Mouse (Mus musculus) kidney, postnatal 0 days (tissue): ENCODE results near the gene Pax3. TPM values are rescaled to one million over a fixed set of nuclear protein-coding genes. Genes with fewer than 3 reads are reported as not detected.

Experiments
- ATAC-seq: fragments of 200-750 bp; cut with Nextera tagmentation; replicated peaks from 2 replicates; pipeline ENCODE4 v1.8.0; 2017; ENCODE audit warnings: low read depth, moderate number of reproducible peaks, moderate TSS enrichment, moderate library complexity; ENCODE audit not compliant: low FRiP score
- DNase-seq: peaks from one replicate; pipeline ENCODE4 v3.0.0-alpha.2; 2016; ENCODE audit warnings: low spot score
- H3K27ac ChIP-seq: fragments of 300-500 bp; sonication (generic); 2 replicates; pipeline ENCODE4 v1.5.1; 2014; ENCODE audit warnings: mild to moderate bottlenecking
- H3K27me3 ChIP-seq: fragments of 300-500 bp; sonication (generic); 2 replicates; pipeline ENCODE4 v1.6.1; 2014; ENCODE audit warnings: low read length, mixed read lengths; ENCODE audit not compliant: insufficient read depth
- H3K36me3 ChIP-seq: fragments of 300-500 bp; sonication (generic); 2 replicates; pipeline ENCODE4 v1.6.1; 2014; ENCODE audit warnings: low read length, mixed read lengths; ENCODE audit not compliant: insufficient read depth
- H3K4me1 ChIP-seq: fragments of 300-500 bp; sonication (generic); replicated peaks from 2 replicates; pipeline ENCODE4 v1.6.1; 2014; ENCODE audit warnings: antibody characterized with exemption, low read length, mixed read lengths; ENCODE audit not compliant: insufficient read depth
- H3K4me2 ChIP-seq: fragments of 300-500 bp; sonication (generic); 2 replicates; pipeline ENCODE4 v1.6.1; 2014; ENCODE audit warnings: mild to moderate bottlenecking, low read length, moderate library complexity, mixed read lengths
- H3K4me3 ChIP-seq: fragments of 300-500 bp; sonication (generic); replicated peaks from 2 replicates; pipeline ENCODE4 v1.5.1; 2014; ENCODE audit warnings: low read depth, low read length
- H3K9ac ChIP-seq: fragments of 300-500 bp; sonication (generic); 2 replicates; pipeline ENCODE4 v1.6.1; 2014; ENCODE audit warnings: low read depth, low read length
- H3K9me3 ChIP-seq: fragments of 300-500 bp; sonication (generic); replicated peaks from 2 replicates; pipeline ENCODE4 v1.6.1; 2016; ENCODE audit warnings: low read length, inconsistent platforms, mixed read lengths
- CTCF ChIP-seq: IDR thresholded peaks from 2 replicates; pipeline ENCODE4 v1.5.1; 2016; ENCODE audit warnings: antibody characterized with exemption, low read depth, mild to moderate bottlenecking, moderate library complexity
- WGBS: fragments of 180-500 bp; shearing (Covaris S2); extraction: QIAGEN DNeasy Blood & Tissue Kit; methylation state at CpG from one replicate; pipeline ENCODE4 v1.1.7; 2014; 5-methylcytosine and 5-hydroxymethylcytosine counted together
- polyA plus RNA-seq: library from polyadenylated mRNA; unstranded; fragments of >200 nt; fragmentation: Nextera tagmentation; extraction: Ambion mirVana; gene quantifications from 2 replicates; pipeline ENCODE4 v1.2.1, GENCODE M21; 2015

Pax3 gene
- polyA plus RNA-seq, 1 experiment from 2014 or later = not detected

DNA sequence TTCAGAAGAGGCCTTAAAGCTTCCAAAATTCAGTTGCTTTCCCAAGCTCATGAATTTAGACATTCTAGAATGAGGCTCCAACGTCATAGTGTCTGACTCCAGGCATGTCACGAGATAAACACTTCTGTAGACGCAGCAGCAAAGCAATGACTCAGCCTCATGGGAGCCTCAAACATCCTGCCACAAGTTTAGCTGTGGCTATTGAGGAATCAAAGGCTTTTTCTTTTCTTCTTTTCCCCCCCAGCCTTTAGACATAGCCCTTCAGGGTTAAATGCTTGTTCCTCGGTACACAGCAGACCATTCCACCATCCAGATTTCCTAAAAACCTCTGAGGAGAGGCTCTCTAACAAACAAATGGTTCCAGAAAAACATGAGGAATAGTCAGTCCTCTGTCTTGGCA lies 139.0 kb downstream of the Pax3 start:
- no peaks in the 10 kb centered on the region for H3K9me3 ChIP-seq
- no peak for TF ChIP-seq CTCF
- no peak overlapping the region for H3K9ac ChIP-seq
- H3K27ac ChIP-seq = no peak overlapping the region
- no peaks in the 10 kb centered on the region for H3K36me3 ChIP-seq
- WGBS = 68% methylated on average over 4 of the region's 4 CpGs
- H3K4me2 ChIP-seq = no peak overlapping the region
- H3K4me1 ChIP-seq = no peaks in the 10 kb centered on the region
- H3K4me3 ChIP-seq = no peak overlapping the region
- no peaks in the 10 kb centered on the region for H3K27me3 ChIP-seq
- ATAC-seq (no peak), DNase-seq (no peak)

DNA sequence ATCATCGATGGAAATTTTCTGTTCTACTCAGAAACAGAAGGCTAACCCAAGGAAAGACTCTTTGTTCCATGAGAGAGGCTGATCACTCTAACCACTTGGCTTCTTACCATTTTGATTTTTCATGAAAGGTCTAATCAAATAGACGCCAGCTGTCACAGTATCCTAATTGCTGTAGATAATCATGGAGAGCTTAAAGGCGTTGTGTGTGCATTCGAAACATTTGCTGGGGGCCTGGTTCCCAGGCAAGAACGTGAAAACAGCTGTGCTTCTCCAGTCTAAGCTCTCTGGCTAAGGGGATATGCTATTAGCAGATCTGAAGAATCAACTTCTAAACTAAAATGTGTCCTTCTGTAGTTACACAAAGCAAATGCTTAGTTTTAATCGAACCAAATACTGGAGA lies 143.3 kb downstream of the Pax3 start:
- no peak for ATAC-seq
- no peak for DNase-seq

More for the DNA sequence above, 143.3 kb downstream of the Pax3 start:
- Histone ChIP-seq H3K4me3 (no peak overlapping the region), H3K4me1 (no peaks in the 10 kb centered on the region), H3K27ac (no peak overlapping the region), H3K9ac (no peak overlapping the region), H3K27me3 (no peaks in the 10 kb centered on the region), H3K9me3 (no peaks in the 10 kb centered on the region), H3K4me2 (no peak overlapping the region), H3K36me3 (no peaks in the 10 kb centered on the region)
- 88% methylated on average over 6 of the region's 6 CpGs for WGBS
- no peak for TF ChIP-seq CTCF

Other genes starting within 250 kb of the Pax3 start
- gene Sgpp2, start 113.2 kb upstream of the Pax3 start, polyA plus RNA-seq = 16.0 and 18.8 TPM in 2 replicates